Mouse (Mus musculus) layer of hippocampus, postnatal 36 days (tissue): ENCODE measurements around the gene Rgs8. TPM values are rescaled to one million over a fixed set of nuclear protein-coding genes. Genes with fewer than 3 reads are reported as not detected.

ENCODE experiments used
- DNase-seq, 2 experiments: peaks; one replicate each; pipeline ENCODE4 v3.0.0; 2022
- total RNA-seq, 2 experiments: library from RNA; stranded (reverse); gene quantifications; 2 replicates each; pipeline ENCODE4 v1.2.3; 2021

Gene Rgs8
- total RNA-seq, 2 experiments from 2014 or later = 76.1 to 76.4 TPM

DNA sequence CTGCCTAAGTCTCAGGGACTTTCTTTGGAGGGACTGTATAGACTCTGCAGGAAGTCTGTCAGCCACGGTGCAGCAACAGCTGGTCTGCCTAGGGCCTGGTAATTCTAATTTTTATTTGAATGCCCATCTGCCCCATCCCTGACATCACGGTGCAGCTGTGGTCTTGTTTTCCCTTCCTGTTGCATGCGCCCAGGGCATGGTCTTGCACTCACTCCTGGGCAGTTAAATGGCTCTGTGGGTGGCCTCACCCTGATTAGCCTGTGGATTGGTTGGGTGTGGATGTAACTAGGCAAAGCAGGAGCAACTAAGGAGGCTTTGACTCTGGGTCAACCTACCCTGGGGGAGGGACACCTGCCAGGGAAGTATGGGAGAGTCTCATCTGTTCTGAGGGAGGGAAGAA lies 52.2 kb downstream of the Rgs8 start:
- no peak for DNase-seq

DNA sequence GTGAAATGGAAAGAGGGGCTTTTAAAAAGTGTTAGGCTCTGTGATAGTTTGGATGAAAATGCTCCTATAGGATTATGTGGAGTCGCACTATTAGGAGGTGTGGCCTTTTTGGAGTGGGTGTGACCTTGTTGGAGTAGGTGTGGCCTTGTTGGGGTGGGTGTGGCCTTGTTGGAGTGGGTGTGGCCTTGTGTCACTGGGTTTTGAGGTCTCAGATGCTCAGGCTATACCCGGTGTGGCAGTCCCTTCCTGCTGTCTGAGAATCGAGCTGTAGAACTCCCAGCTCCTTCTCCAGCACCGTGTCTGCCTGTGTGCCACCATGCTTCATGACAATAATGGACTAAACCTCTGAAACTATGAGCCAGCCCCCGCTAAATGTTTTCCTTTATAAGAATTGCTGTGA lies 55.8 kb downstream of the Rgs8 start:
- no peak for DNase-seq

DNA sequence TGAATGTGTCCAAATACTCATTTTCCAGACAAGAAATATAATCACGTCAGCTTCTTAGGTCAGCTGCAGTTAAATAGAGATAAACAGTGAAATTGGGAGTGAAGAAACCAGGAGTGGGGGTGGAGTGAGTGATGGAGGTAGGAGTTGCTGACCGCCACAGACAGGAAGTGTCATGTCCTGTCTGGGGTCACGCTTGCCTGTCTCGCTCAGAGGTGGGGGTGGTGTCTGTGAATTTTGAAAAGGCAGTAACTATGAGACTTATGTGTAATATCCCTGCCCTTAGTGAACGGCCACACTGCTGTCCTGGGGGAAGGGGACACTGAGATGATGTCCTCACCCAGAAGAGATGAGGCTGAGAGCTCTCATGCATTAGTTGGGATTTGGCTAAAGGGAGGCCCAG lies 56.6 kb downstream of the Rgs8 start:
- no peak for DNase-seq

DNA sequence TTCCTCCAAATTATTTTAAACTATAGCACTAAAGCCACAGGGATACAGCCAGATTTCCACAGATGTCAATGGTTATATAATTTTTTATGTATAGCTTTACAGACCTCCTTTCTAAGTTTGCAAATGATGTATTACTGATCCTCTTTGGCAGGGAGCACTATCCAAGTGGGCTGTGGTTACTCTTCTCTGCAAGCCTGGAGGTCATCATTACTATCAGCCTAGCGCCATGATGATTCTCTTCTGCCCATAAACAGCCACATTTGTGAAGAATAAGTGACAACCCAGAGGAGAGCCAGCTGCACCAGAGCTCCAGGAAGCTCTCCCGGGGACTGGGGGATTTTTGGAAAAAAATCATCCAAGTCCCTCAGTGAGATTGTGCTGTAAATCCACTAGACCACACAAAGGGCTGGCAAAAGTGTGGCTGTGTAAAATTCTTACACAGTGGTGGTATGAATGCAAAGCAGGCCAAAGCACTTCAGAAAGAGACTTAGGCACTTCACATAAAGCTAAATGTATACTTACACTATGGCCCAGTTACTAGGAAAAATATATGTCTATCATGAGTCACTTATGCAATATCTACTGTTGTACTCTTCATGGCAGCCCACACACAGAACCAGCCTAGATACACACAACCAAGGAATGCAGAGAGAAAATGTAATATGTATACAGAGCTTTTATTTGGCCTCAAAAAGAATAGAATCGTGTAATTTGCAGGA lies 58.9 kb downstream of the Rgs8 start:
- DNase-seq = no peak

DNA sequence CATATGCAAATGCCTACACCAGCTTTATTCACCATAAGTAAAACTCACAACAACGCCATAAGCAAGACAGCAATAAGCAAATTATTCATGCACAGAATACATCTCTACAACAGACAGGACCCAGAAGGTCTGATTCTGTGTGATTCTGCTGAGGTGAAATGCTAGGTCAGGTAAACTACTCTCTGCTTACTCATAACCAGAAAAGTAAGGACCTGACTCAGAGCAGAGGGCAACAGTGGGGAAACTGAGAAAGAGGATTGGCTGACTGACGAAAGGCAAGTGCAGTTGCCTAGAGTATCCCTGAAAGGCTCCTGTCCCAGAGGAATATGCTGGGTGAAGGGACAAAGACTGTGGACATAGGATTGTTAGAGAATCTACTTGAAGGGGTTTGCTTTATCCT lies 59.8 kb downstream of the Rgs8 start:
- no peak for DNase-seq

DNA sequence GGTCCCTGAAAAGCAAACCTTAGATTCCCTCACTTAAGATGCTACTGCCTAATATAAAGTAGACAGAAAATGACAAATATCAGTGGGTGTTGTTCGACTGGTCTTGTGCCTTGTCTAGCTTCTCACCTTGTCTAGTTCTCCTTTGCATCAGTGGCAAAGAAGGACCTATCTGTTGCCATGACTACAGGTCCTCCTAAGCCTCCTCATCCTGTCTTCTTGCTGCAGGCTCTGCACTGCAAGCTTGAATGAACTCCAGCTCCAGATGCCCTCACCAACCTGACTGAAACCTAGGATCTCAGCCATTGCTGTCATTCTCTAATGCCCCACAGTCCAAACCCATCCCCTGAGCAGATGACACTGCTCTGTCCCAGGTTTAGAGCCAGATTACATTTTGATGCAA lies 65.2 kb downstream of the Rgs8 start:
- no peak for DNase-seq

DNA sequence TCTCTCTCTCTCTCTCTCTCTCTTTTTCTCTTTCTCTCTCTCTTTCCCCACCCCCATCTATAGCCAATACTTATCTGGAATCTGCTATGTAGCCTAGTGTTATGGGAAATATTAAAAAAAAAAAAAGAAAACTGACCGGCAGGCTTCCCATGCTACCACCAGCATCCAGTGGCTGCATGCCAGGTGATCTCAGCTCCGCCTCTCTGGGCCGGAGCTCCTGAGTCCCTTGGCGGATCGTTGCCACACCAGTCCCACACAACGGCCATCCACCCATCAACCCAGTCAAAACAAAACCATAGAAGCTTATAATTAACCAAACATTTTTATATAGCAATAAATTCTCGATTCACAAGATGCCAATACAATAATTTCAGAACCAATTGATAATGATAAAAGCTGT lies 68.1 kb downstream of the Rgs8 start:
- no peak for DNase-seq

DNA sequence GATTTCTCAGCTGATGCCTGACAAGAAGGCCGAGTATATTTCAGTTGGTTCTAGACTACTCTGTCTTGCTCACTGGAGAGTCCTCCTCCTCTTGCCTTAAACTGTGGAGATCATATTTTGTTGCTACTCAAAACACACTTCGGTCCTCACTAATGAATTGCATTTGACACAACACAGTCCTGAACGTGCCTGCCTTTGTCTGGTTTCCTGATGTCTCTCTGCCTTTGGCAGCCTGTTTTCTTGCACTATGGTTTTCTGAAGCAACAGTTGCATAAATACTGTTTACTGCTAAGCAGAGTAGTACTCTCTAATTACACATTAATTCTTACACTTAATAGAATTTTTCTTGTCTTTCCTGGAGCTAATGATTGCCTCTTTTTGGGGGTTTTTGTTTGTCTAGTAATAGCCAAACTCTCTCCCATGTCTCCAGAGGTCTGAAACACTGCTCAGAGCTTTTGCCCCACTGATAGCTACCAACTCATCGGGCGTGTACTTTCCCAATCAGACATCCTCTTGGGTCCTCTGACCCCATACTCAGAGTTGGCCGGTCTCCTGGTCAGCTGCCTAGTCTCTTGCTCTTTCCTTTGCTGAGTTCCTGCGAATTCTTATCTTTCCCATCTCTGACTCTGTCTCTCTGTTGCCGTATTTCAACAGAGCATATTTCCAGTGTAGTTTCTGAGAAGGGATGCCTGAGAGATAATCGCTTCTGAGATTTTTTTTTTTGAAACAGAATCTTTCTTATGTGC lies 68.9 kb downstream of the Rgs8 start:
- DNase-seq = no peak

DNA sequence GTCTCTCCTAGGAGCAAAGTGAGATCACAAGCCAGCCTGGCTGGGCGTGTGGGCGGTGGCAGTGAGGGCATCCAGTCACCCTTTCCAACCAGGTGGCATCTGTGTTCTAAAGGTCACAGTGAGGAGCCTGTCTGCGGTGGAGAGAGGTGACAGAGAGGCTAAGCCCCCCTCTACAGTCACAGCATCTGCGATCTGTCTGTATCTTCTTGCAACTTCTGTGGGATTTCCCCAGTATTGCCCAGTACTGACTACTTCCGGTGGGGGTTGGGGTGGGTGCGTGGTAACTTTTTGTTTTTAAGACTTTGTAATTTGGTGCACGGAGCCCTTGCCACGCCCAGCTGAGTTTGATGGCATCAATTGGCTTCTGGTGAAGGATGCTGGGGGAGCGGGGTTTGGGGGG lies 70.6 kb downstream of the Rgs8 start:
- DNase-seq = no peak

DNA sequence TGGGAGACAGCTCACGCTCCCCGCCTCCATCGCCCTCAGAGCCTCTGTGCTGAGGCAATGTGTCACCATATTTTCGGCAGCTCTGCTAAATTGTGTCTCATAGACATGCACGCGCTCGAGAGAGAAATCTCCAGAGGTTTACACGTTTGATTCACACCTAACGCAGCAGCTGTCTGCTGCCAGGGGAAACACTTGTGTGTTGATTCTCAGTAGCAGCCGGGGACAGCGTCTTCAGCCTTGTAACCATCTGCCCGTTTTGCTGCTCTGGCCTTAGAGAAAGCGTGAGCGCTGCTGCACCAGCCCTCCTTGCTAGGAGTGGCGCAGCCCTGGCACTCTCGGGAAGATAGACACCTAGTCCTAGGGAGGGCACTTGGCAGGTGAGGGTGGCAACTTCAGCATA lies 73.8 kb downstream of the Rgs8 start:
- no peak for DNase-seq

DNA sequence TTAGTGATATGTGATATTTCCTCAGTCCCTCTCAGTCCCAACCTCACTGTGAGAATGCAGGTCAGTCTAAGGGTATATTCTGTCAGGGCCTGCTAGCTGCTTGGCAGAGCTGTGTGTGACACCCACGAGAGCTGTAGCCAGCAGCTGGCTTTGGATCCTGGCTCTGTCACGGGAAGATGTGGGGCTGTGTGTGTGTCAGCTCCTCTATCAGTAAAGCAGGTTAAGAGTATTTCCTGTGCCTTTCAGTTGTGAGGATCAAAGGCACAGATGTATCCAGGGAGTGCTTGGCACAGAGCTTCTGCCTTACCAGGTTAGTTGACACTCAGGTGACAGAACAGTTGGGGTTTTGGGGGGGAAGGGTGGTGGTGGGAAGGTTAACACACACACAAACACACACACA lies 77.0 kb downstream of the Rgs8 start:
- no peak for DNase-seq

DNA sequence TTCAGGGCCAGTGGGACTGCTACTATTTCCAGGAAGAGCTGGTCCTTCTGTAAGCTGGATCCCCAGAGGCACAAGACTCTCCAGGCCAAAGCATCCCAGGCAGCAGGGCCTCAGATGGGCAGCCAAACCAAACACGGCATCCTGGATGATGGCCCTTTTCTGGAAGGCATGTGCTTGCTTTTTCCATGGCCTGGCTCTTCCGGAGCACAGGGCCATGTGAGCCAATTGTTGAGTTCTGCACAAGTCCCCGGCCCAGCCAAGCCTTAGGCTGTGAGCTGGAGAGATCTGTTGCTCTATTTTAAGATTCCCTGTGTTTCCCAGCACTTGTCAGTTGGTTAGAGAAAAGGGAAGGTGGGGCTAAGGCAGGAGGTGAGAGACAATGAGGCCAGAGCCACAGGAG lies 77.8 kb downstream of the Rgs8 start:
- no peak for DNase-seq

DNA sequence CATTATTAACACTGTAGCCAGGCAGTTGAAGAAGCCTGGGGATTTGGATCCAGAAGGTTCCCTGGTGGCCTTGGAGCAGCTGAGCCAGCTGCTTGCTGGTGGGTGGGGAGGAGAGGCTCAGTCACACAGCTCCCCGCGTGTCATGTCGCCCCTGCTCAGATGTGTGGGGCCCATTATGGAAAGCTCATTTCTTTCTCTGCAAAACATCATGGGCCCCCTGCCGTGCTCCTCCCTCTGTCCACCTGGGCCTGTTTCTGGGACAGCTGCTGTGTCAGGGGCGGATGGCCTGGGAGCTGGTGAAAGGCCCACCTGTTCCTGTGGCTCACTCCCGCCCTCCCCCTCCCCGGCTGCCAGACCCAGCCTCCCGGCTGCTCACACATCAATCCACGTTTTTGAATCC lies 80.4 kb downstream of the Rgs8 start:
- DNase-seq = no peak

DNA sequence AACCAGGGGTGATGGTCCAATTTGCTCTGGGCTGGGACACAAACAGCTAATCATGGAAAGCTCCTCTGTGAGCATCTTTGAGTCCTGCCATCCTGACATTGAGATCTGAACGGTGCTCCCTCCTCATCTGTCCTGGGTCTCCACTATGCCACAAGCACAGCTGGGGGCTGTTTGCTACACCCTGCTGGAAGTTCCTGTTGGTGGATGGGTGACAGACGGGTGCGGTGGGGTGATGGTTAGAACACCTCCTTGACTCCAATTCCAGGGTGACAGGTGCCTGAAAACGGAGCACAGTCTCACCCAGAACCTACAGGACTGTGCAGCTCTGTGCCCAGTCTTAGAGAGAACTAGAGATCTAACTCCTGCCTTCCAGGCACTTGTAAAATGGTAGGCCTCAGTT lies 82.0 kb downstream of the Rgs8 start:
- no peak for DNase-seq

DNA sequence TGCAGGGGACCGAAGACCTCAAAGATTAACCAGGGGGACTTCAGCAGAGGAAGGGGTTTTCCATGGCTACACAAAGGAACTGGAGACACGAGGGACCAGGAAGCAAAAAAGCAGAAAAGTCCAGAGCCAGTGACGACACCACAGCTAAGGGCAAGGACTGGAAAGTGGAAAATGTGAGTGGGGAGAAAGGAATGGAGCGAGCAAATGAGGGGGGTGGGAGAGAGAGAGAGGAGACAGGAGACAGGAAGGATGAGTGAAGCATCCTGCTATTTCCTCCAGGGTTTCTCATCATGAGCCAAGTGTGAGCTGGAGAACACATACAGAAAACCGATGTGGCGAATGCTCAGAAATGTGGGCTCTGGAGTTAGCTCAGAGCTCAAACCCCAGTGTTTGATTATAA lies 83.3 kb downstream of the Rgs8 start:
- DNase-seq = no peak

DNA sequence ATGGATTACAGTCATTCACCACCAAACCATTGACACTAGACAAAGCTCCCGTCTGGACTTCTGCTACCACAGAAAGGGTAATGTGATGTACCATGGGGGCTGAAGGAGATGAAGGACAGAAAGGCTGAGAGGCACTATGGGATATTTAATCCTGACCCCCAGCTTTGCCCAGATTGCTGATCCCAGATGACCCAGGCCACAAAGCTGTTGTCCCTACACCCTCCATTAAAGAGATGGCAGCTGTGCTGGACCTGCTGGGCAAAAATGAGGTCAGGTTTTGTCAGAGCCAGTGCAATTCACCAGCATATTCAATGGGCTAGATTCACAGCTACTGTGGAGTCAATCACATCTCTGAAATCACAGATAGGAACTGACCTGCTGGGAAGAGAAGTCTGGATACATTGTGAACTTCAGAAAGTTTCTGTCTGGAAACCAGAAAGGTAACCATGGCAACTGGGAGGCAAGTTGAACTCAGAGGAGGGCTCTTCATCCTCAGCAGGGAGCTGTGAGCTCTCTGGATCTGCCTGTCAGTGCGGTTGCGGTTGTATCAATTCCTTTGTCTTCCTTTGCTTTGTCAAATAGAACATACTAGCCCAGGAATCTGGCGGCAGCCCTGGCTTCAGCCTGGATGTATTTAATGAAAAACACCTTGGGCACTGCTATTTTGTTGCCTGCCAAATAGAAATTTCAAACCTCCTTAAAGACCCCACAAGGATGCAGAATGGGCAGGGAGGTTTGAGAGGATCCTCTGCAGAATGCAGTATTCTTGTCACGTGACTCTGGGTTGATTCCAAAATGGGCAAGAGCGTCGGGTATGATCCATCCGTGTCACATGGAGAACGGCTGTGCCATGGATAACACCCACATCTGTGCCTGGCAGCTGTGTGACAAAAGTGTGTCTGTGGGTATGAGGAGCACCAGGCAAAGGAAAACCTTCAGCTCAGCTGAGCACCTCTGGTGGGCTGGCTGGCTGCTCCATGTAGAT lies 84.6 kb downstream of the Rgs8 start:
- DNase-seq = no peak

DNA sequence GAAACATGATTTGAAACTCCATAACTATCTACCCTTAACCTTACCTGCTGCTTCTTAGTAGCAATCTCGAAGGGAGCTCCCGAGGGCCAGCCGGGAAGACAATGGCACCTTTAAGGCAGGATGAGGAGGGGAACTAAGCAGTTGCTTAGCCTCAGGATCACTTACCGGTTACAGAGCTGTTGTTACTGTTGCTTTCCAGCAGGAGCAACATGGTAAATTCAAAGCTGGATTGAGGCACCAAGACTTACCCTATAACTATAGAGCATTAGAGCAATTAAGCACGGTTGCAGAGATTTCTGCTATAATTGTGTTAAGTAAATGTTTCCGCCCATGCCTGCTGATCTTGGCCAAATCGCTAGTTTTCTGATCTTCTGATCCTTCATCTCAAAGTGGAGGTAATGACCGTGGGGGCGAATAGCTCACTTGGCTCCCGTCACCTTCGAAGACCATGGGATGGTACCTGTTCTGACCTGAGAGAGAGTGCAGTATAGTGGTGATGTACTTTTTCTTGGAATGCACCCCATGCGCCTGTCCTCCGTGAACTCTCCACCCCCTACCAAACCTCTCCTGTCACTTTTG lies 86.7 kb downstream of the Rgs8 start:
- DNase-seq = no peak

DNA sequence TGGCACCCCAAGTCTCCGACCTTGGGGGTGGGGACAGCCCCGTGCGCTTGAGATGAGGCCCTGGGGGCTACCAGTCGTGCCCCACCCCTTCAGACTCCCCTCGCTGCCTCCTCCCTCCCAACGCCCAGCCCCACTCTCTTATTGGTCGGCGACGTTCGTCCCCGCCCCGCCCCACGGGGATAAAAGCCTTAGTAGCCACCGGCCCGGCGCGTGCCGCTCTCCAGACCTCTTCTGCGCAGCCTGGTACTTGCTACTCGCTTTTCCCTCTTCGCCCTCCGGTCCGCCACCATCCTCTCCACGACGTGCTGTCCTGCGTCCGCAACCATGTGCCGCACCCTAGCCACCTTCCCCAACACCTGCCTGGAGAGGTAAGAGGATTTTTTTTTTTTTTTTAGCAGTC lies 87.3 kb downstream of the Rgs8 start, which contains the start of gene Rgs16:
Rgs16 (plus strand) TSS at position 205 of the 400 bp plus-strand sequence.
- peak; percentile 50 to 51 for DNase-seq

DNA sequence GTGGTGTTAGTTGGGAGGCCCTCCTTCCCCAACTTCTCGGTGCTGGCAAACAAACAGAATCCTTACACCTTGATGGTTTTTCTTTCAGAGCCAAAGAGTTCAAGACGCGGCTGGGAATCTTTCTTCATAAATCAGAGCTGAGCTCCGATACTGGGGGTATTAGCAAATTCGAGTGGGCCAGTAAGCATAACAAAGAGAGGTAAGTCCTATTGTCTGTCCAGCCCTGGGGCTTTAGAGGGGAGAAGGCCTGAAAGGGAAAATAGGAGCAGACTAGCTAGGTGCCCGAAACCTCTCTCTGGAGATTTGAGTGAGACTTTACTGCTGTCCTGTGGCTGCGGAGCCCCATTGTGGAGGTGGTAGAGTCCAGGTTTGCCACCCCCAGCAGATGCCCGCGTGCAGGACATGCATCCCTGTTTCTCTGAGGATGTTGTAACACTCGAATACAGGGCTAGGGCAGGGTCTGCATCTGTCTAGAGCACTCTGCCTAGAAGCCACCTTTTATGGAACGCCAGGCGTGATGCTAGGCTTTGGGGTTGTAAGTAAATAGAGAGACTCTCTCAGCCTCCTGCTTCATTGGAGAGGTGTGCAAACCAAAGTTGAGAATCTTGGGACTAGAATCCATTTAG lies 88.1 kb downstream of the Rgs8 start:
- DNase-seq = no peak

DNA sequence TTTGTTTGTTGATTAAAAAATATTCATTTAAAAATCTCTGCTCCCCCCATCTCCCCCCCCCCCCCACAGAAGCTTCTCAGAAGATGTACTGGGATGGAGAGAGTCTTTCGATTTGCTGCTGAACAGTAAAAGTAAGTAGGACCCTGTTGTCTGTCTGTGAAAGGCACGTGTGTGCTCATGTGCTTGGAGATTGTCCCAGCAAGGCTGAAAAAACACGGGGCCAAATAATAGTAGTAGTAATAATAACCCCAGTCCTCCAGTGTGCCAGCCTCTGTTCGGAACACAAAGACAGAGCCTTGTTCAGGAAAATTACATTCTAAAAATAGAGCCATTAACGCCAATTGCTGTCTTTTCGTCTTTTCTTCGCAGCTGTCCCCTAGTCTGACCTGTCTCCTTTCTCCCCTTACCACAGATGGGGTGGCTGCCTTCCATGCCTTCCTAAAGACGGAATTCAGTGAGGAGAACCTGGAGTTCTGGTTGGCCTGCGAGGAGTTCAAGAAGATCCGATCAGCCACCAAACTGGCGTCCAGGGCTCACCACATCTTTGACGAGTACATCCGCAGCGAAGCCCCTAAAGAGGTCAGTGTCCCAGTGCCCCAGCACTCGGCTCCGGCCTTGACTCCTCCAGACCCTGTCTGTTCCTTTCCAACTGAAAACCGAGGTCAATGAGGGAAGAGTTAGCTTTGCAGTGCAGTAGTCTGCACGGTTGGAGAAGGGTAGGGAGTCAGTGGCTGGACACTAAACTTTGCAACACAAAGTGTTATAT lies 88.9 kb downstream of the Rgs8 start:
- no peak for DNase-seq
